In genomic region chr6:34727316-34727983, GRCm38 (mm10) we compare ENCODE assay signal across 16 mouse cellular contexts. TPM values are rescaled to one million over a fixed set of nuclear protein-coding genes. Genes with fewer than 3 reads are reported as not detected.
A peak's percentile ranks its signal among the peaks of the same experiment; 100 is the strongest.
DNase-seq lines count a peak whose midpoint lies in the region; ATAC-seq and TF ChIP-seq lines count a peak whose summit lies in the region.
"Had no signal": no experiment of that assay in that cellular context is flagged by ENCODE, and none has a peak within 500 bp of the region (broad histone marks: within the 10 kb centered on the region; RNA-seq: fewer than 3 reads in every experiment).

No protein-coding gene starts in this region.

- no peak for TF ChIP-seq CTCF in intestine, postnatal 0 days (IDR thresholded peaks at IDR 0.05; ENCODE audit: low read depth)

- no peak for DNase-seq in forebrain, embryonic 10.5 days (ENCODE audit: extremely low spot score, low spot score)
- DNase-seq in ovary, postnatal 14 days (ENCODE audit: low spot score), result no peak
- no peak for DNase-seq in adrenal gland, postnatal 36 days
- DNase-seq: adrenal gland, postnatal 25 days; cerebellum, postnatal 25 days; gastrocnemius, postnatal 36 days; kidney, postnatal 25 days; right cerebral cortex, postnatal 14 days; thymus, adult 18-20 months had no signal

- H3K9me3 ChIP-seq in forebrain, embryonic 10.5 days, result 0 out of 2 replicates have a peak, but pooled peaks cover 5% of the 10 kb centered on the region
- no peaks in the 10 kb centered on the region for H3K9me3 ChIP-seq in forebrain, embryonic 15.5 days
- H3K9me3 ChIP-seq in intestine, embryonic 15.5 days, result no peaks in the 10 kb centered on the region
- no peaks in the 10 kb centered on the region for H3K9me3 ChIP-seq in intestine, postnatal 0 days (ENCODE audit: control insufficient read depth)
- H3K9me3 ChIP-seq in liver, embryonic 15.5 days (replicated peaks), result no peaks in the 10 kb centered on the region
- H3K9me3 ChIP-seq: lung, embryonic 15.5 days; midbrain, embryonic 15.5 days had no signal

- no peak overlapping the region for H3K4me2 ChIP-seq in forebrain, embryonic 15.5 days (replicated peaks)
- no peak overlapping the region; the same call in 1 of the 2 replicates for H3K4me2 ChIP-seq in intestine, embryonic 15.5 days (replicated peaks)
- no peak overlapping the region for H3K4me2 ChIP-seq in intestine, postnatal 0 days (replicated peaks; ENCODE audit: low read depth)
- peak overlapping the region; percentile 36; the same call in 1 of the 2 replicates for H3K4me2 ChIP-seq in liver, embryonic 15.5 days
- H3K4me2 ChIP-seq: lung, embryonic 15.5 days; midbrain, embryonic 15.5 days had no signal

- no peak overlapping the region for H3K4me3 ChIP-seq in forebrain, embryonic 10.5 days
- H3K4me3 ChIP-seq in forebrain, embryonic 15.5 days, result no peak overlapping the region
- H3K4me3 ChIP-seq in intestine, embryonic 15.5 days (replicated peaks), result no peak overlapping the region
- H3K4me3 ChIP-seq in intestine, postnatal 0 days (ENCODE audit: low read depth, low read length), result no peak overlapping the region
- no peak overlapping the region for H3K4me3 ChIP-seq in liver, embryonic 15.5 days (replicated peaks)
- H3K4me3 ChIP-seq: lung, embryonic 15.5 days; midbrain, embryonic 15.5 days had no signal

- peaks cover 45% of the 10 kb centered on the region for H3K4me1 ChIP-seq in forebrain, embryonic 10.5 days
- 0 out of 2 replicates have a peak, but pooled peaks cover 4% of the 10 kb centered on the region for H3K4me1 ChIP-seq in forebrain, embryonic 15.5 days
- H3K4me1 ChIP-seq in intestine, embryonic 15.5 days (replicated peaks), result peaks cover 15% of the 10 kb centered on the region
- H3K4me1 ChIP-seq in intestine, postnatal 0 days (replicated peaks; ENCODE audit: control insufficient read depth, insufficient read depth, low read length), result no peaks in the 10 kb centered on the region
- H3K4me1 ChIP-seq in liver, embryonic 15.5 days (replicated peaks), result 0 out of 2 replicates have a peak, but pooled peaks cover 14% of the 10 kb centered on the region

- peak overlapping the region; percentile 22; the same call in 1 of the 2 replicates for H3K27ac ChIP-seq in forebrain, embryonic 10.5 days
- no peak overlapping the region for H3K27ac ChIP-seq in forebrain, embryonic 15.5 days (replicated peaks)
- no peak overlapping the region for H3K27ac ChIP-seq in intestine, embryonic 15.5 days
- H3K27ac ChIP-seq in intestine, postnatal 0 days (ENCODE audit: low read depth, low read length), result no peak overlapping the region
- peak overlapping the region; percentile 61 for H3K27ac ChIP-seq in liver, embryonic 15.5 days (replicated peaks)
- H3K27ac ChIP-seq: lung, embryonic 15.5 days; midbrain, embryonic 15.5 days had no signal

- ATAC-seq in forebrain, embryonic 15.5 days (replicated peaks), result no peak
- ATAC-seq in intestine, embryonic 15.5 days, result peak; percentile 47; the same call in 1 of the 2 replicates
- no peak for ATAC-seq in intestine, postnatal 0 days
- peak; percentile 74 for ATAC-seq in liver, embryonic 15.5 days (ENCODE audit: insufficient read depth)
- no peak for ATAC-seq in megakaryocyte progenitor cell, adult 5-6 weeks (replicated peaks; ENCODE audit: poor library complexity)
- ATAC-seq: midbrain, embryonic 15.5 days had no signal

- 92% methylated on average over 15 of the region's 15 CpGs for WGBS in forebrain, embryonic 10.5 days
- WGBS in forebrain, embryonic 15.5 days, result 90% methylated on average over 15 of the region's 15 CpGs
- WGBS in intestine, embryonic 15.5 days, result 75% methylated on average over 15 of the region's 15 CpGs
- 57% methylated on average over 15 of the region's 15 CpGs for WGBS in intestine, postnatal 0 days
- WGBS in liver, embryonic 15.5 days (ENCODE audit: insufficient replicate concordance), result 65% methylated on average over 15 of the region's 15 CpGs

- H3K9ac ChIP-seq in forebrain, embryonic 15.5 days (replicated peaks), result no peak overlapping the region
- no peak overlapping the region for H3K9ac ChIP-seq in intestine, embryonic 15.5 days
- H3K9ac ChIP-seq in intestine, postnatal 0 days (ENCODE audit: low read depth, low read length), result no peak overlapping the region
- no peak overlapping the region for H3K9ac ChIP-seq in liver, embryonic 15.5 days
- H3K9ac ChIP-seq: lung, embryonic 15.5 days; midbrain, embryonic 15.5 days had no signal

- H3K36me3 ChIP-seq in forebrain, embryonic 10.5 days (replicated peaks), result peaks cover 5% of the 10 kb centered on the region
- no peaks in the 10 kb centered on the region for H3K36me3 ChIP-seq in forebrain, embryonic 15.5 days
- no peaks in the 10 kb centered on the region for H3K36me3 ChIP-seq in intestine, embryonic 15.5 days
- no peaks in the 10 kb centered on the region for H3K36me3 ChIP-seq in intestine, postnatal 0 days (ENCODE audit: control insufficient read depth, insufficient read depth)
- H3K36me3 ChIP-seq in liver, embryonic 15.5 days (replicated peaks), result no peaks in the 10 kb centered on the region
- H3K36me3 ChIP-seq: lung, embryonic 15.5 days; midbrain, embryonic 15.5 days had no signal

- no peaks in the 10 kb centered on the region for H3K27me3 ChIP-seq in forebrain, embryonic 10.5 days (ENCODE audit: poor library complexity, severe bottlenecking)
- no peaks in the 10 kb centered on the region for H3K27me3 ChIP-seq in forebrain, embryonic 15.5 days
- H3K27me3 ChIP-seq in intestine, embryonic 15.5 days (replicated peaks), result no peaks in the 10 kb centered on the region
- H3K27me3 ChIP-seq in intestine, postnatal 0 days (replicated peaks; ENCODE audit: control insufficient read depth, insufficient read depth, low read length), result no peaks in the 10 kb centered on the region
- H3K27me3 ChIP-seq in liver, embryonic 15.5 days, result no peaks in the 10 kb centered on the region
- H3K27me3 ChIP-seq: lung, embryonic 15.5 days; midbrain, embryonic 15.5 days had no signal

RNA-seq across cellular contexts. Expression of gene Agbl3, which starts 52.8 kb away (rescaled TPM):
- polyA plus RNA-seq in forebrain, embryonic 10.5 days (2016; fragmentation: Nextera tagmentation; extraction: Ambion mirVana), result 2.4 and 3.0 TPM in 2 replicates
- 8.9 and 10.9 TPM in 2 replicates for polyA plus RNA-seq in forebrain, embryonic 15.5 days (2015; fragmentation: Nextera tagmentation; extraction: Ambion mirVana)
- 4.0 and 4.7 TPM in 2 replicates for polyA plus RNA-seq in intestine, embryonic 15.5 days (2015; fragmentation: Nextera tagmentation; extraction: Ambion mirVana)
- polyA plus RNA-seq in intestine, postnatal 0 days (2015; fragmentation: Nextera tagmentation; extraction: Ambion mirVana), result 4.7 and 5.2 TPM in 2 replicates
- 2.4 and 3.2 TPM in 2 replicates for polyA plus RNA-seq in liver, embryonic 15.5 days (2015; fragmentation: Nextera tagmentation; extraction: Ambion mirVana)
- total RNA-seq in megakaryocyte progenitor cell, adult 5-6 weeks (2015), result 3.6 and 7.1 TPM in 2 replicates
- 2.9 and 3.6 TPM in 2 replicates for total RNA-seq in megakaryocyte progenitor cell, adult 5-6 weeks (2017)
- 10 to 100 TPM; 11.9 to 16.1 TPM for total RNA-seq in adrenal gland, postnatal 36 days (2021)

Comparison
In these comparisons a context has a peak if more than half of its experiments do, and no peak if none do; other contexts are left out.
1. H3K27ac ChIP-seq: peak in forebrain, embryonic 10.5 days (single experiment) and liver, embryonic 15.5 days (single experiment); none in forebrain, embryonic 15.5 days (single experiment), intestine, embryonic 15.5 days (single experiment) and intestine, postnatal 0 days (single experiment).
2. ATAC-seq: peak in intestine, embryonic 15.5 days (single experiment) and liver, embryonic 15.5 days (single experiment); none in forebrain, embryonic 15.5 days (single experiment), intestine, postnatal 0 days (single experiment) and megakaryocyte progenitor cell, adult 5-6 weeks (single experiment).